Mouse (Mus musculus) midbrain, embryonic 16.5 days (tissue): ENCODE measurements around the gene Arhgap11a. TPM values are rescaled to one million over a fixed set of nuclear protein-coding genes. Genes with fewer than 3 reads are reported as not detected.

Experiments used
- ATAC-seq: fragments of 200-750 bp; cut with Nextera tagmentation; 2 replicates; pipeline ENCODE4 v1.8.0; 2017; ENCODE audit warnings: moderate TSS enrichment
- H3K27ac ChIP-seq: fragments of 300-500 bp; sonication (generic); 2 replicates; pipeline ENCODE4 v1.5.1; 2014; ENCODE audit warnings: mild to moderate bottlenecking, low read length, mixed read lengths
- H3K27me3 ChIP-seq: fragments of 300-500 bp; sonication (generic); 2 replicates; pipeline ENCODE4 v1.6.1; 2014; ENCODE audit warnings: low read depth, low read length, mixed read lengths; ENCODE audit not compliant: control insufficient read depth, insufficient read depth
- H3K36me3 ChIP-seq: fragments of 300-500 bp; sonication (generic); 2 replicates; pipeline ENCODE4 v1.6.1; 2014; ENCODE audit warnings: mild to moderate bottlenecking, low read length, moderate library complexity, mixed read lengths; ENCODE audit not compliant: control insufficient read depth, insufficient read depth
- H3K4me1 ChIP-seq: fragments of 300-500 bp; sonication (generic); 2 replicates; pipeline ENCODE4 v1.6.1; 2014; ENCODE audit warnings: mild to moderate bottlenecking, low read length, mixed read lengths; ENCODE audit not compliant: control insufficient read depth, insufficient read depth
- H3K4me2 ChIP-seq: fragments of 300-500 bp; sonication (generic); 2 replicates; pipeline ENCODE4 v1.6.1; 2014; ENCODE audit warnings: mild to moderate bottlenecking, low read length, mixed read lengths
- H3K4me3 ChIP-seq: fragments of 300-500 bp; sonication (generic); 2 replicates; pipeline ENCODE4 v1.5.1; 2014; ENCODE audit warnings: low read depth, mild to moderate bottlenecking, low read length, moderate library complexity, mixed read lengths
- H3K9ac ChIP-seq: fragments of 300-500 bp; sonication (generic); 2 replicates; pipeline ENCODE4 v1.6.1; 2014; ENCODE audit warnings: low read depth, low read length, mixed read lengths
- H3K9me3 ChIP-seq: fragments of 300-500 bp; sonication (generic); replicated peaks from 2 replicates; pipeline ENCODE4 v1.6.1; 2014; ENCODE audit warnings: mild to moderate bottlenecking, low read length, mixed read lengths; ENCODE audit not compliant: control insufficient read depth, poor library complexity, severe bottlenecking
- WGBS: fragments of 180-500 bp; shearing (Covaris S2); extraction: QIAGEN DNeasy Blood & Tissue Kit; methylation state at CpG from one replicate; pipeline ENCODE4 v1.1.7; 2014; 5-methylcytosine and 5-hydroxymethylcytosine counted together
- polyA plus RNA-seq: library from polyadenylated mRNA; unstranded; fragments of >200 nt; fragmentation: Nextera tagmentation; extraction: Ambion mirVana; gene quantifications from 2 replicates; pipeline ENCODE4 v1.2.1, GENCODE M21; 2015

Gene Arhgap11a
- polyA plus RNA-seq, 1 experiment from 2014 or later, result 4.0 TPM

- WGBS, result 85% methylated on average over 5 of the region's 5 CpGs
- no peaks in the 10 kb centered on the region for H3K9me3 ChIP-seq
- ATAC-seq, result no peak
- H3K4me3 ChIP-seq, result no peak overlapping the region
- H3K27ac ChIP-seq, result no peak overlapping the region
- no peak overlapping the region for H3K9ac ChIP-seq
- H3K4me1 ChIP-seq, result no peaks in the 10 kb centered on the region
- no peaks in the 10 kb centered on the region for H3K27me3 ChIP-seq
- H3K36me3 ChIP-seq, result 0 out of 2 replicates have a peak, but pooled peaks cover 2% of the 10 kb centered on the region
- H3K4me2 ChIP-seq, result no peak overlapping the region
Observed at GRCm38 (mm10) chr2:113800846-113801245, 47.6 kb downstream of the Arhgap11a start.

GRCm38 (mm10) chr2:113798605-113799004 lies 49.9 kb downstream of the Arhgap11a start:
- 91% methylated on average over 13 of the region's 13 CpGs for WGBS
- no peak for ATAC-seq
- no peak overlapping the region for H3K4me2 ChIP-seq
- no peaks in the 10 kb centered on the region for H3K27me3 ChIP-seq
- no peak overlapping the region for H3K9ac ChIP-seq
- no peak overlapping the region for H3K4me3 ChIP-seq
- no peak overlapping the region for H3K27ac ChIP-seq
- H3K9me3 ChIP-seq, result no peaks in the 10 kb centered on the region
- H3K36me3 ChIP-seq, result no peaks in the 10 kb centered on the region
- H3K4me1 ChIP-seq, result no peaks in the 10 kb centered on the region

- peaks cover 5% of the 10 kb centered on the region; the same call in 1 of the 2 replicates for H3K36me3 ChIP-seq
- H3K27ac ChIP-seq, result no peak overlapping the region
- H3K9me3 ChIP-seq, result no peaks in the 10 kb centered on the region
- H3K4me2 ChIP-seq, result no peak overlapping the region
- WGBS, result 84% methylated on average over 4 of the region's 4 CpGs
- no peak for ATAC-seq
- no peaks in the 10 kb centered on the region for H3K4me1 ChIP-seq
- no peaks in the 10 kb centered on the region for H3K27me3 ChIP-seq
- H3K9ac ChIP-seq, result no peak overlapping the region
- no peak overlapping the region for H3K4me3 ChIP-seq
Observed at GRCm38 (mm10) chr2:113795186-113795585, 53.3 kb downstream of the Arhgap11a start.

- 91% methylated on average over 3 of the region's 3 CpGs for WGBS
- Histone ChIP-seq H3K27ac (no peak overlapping the region), H3K9ac (no peak overlapping the region), H3K4me1 (no peaks in the 10 kb centered on the region), H3K4me2 (no peak overlapping the region), H3K4me3 (no peak overlapping the region), H3K9me3 (no peaks in the 10 kb centered on the region), H3K27me3 (no peaks in the 10 kb centered on the region), H3K36me3 (peaks cover 12% of the 10 kb centered on the region)
- ATAC-seq, result no peak
Observed at GRCm38 (mm10) chr2:113793521-113793920, 54.9 kb downstream of the Arhgap11a start.

- Histone ChIP-seq H3K9me3 (no peaks in the 10 kb centered on the region), H3K4me2 (no peak overlapping the region), H3K27me3 (no peaks in the 10 kb centered on the region), H3K4me1 (no peaks in the 10 kb centered on the region), H3K9ac (no peak overlapping the region), H3K36me3 (peaks cover 20% of the 10 kb centered on the region), H3K4me3 (no peak overlapping the region), H3K27ac (no peak overlapping the region)
- ATAC-seq, result no peak
- 94% methylated on average over 4 of the region's 4 CpGs for WGBS
Observed at GRCm38 (mm10) chr2:113788821-113789387, 59.6 kb downstream of the Arhgap11a start.

- Histone ChIP-seq H3K36me3 (peaks cover 20% of the 10 kb centered on the region), H3K27me3 (no peaks in the 10 kb centered on the region), H3K27ac (no peak overlapping the region), H3K9ac (no peak overlapping the region), H3K4me3 (no peak overlapping the region), H3K4me2 (no peak overlapping the region), H3K4me1 (no peaks in the 10 kb centered on the region), H3K9me3 (no peaks in the 10 kb centered on the region)
- ATAC-seq, result no peak
- WGBS, result 94% methylated on average over 4 of the region's 4 CpGs
Observed at GRCm38 (mm10) chr2:113787882-113788281, 60.6 kb downstream of the Arhgap11a start.

- Histone ChIP-seq H3K4me2 (no peak overlapping the region), H3K27me3 (no peaks in the 10 kb centered on the region), H3K4me1 (no peaks in the 10 kb centered on the region), H3K36me3 (peaks cover 18% of the 10 kb centered on the region), H3K27ac (no peak overlapping the region), H3K9me3 (no peaks in the 10 kb centered on the region), H3K4me3 (no peak overlapping the region), H3K9ac (no peak overlapping the region)
- 84% methylated on average over 3 of the region's 3 CpGs for WGBS
- no peak for ATAC-seq
Observed at GRCm38 (mm10) chr2:113784851-113785250, 63.6 kb downstream of the Arhgap11a start.

GRCm38 (mm10) chr2:113781521-113781920 lies 66.9 kb downstream of the Arhgap11a start:
- Histone ChIP-seq H3K27ac (no peak overlapping the region), H3K9me3 (no peaks in the 10 kb centered on the region), H3K4me2 (no peak overlapping the region), H3K9ac (no peak overlapping the region), H3K36me3 (0 out of 2 replicates have a peak, but pooled peaks cover 3% of the 10 kb centered on the region), H3K4me3 (no peak overlapping the region), H3K27me3 (no peaks in the 10 kb centered on the region), H3K4me1 (no peaks in the 10 kb centered on the region)
- ATAC-seq, result no peak
- 89% methylated on average over 4 of the region's 4 CpGs for WGBS
